ENCODE assay signal across 18 mouse cellular contexts in genomic region chr13:52339156-52339555, GRCm38 (mm10).
DNase-seq lines count a peak whose midpoint lies in the region; ATAC-seq and TF ChIP-seq lines count a peak whose summit lies in the region.
"Had no signal": no experiment of that assay in that cellular context is flagged by ENCODE, and none has a peak within 500 bp of the region (broad histone marks: within the 10 kb centered on the region; RNA-seq: fewer than 3 reads in every experiment).

No protein-coding gene starts in this region.

- no peak for TF ChIP-seq EP300 in stomach, postnatal 0 days (optimal IDR thresholded peaks at IDR 0.05)

- H3K4me2 ChIP-seq in lung, embryonic 14.5 days, result no peak overlapping the region
- no peak overlapping the region for H3K4me2 ChIP-seq in midbrain, embryonic 11.5 days
- no peak overlapping the region for H3K4me2 ChIP-seq in stomach, postnatal 0 days (replicated peaks; ENCODE audit: low read depth)
- H3K4me2 ChIP-seq: embryonic facial prominence, embryonic 12.5 days; heart, embryonic 11.5 days; limb, embryonic 15.5 days; stomach, embryonic 15.5 days had no signal

- H3K4me1 ChIP-seq in lung, embryonic 14.5 days (ENCODE audit: insufficient read depth), result no peaks in the 10 kb centered on the region
- H3K4me1 ChIP-seq in midbrain, embryonic 11.5 days (ENCODE audit: control insufficient read depth, insufficient read depth, low read length), result peaks cover 2% of the 10 kb centered on the region; the same call in 1 of the 2 replicates
- H3K4me1 ChIP-seq in stomach, postnatal 0 days (replicated peaks; ENCODE audit: control insufficient read depth, insufficient read depth), result no peaks in the 10 kb centered on the region
- no peaks in the 10 kb centered on the region for H3K4me1 ChIP-seq in kidney, adult 2 months (ENCODE audit: control insufficient read depth, insufficient read depth, low read length)
- H3K4me1 ChIP-seq: limb, embryonic 15.5 days; stomach, embryonic 15.5 days had no signal

- H3K27me3 ChIP-seq in lung, embryonic 14.5 days (ENCODE audit: insufficient read depth, low read length), result no peaks in the 10 kb centered on the region
- H3K27me3 ChIP-seq in midbrain, embryonic 11.5 days (ENCODE audit: control insufficient read depth, insufficient read depth, low read length), result no peaks in the 10 kb centered on the region
- H3K27me3 ChIP-seq in stomach, postnatal 0 days (ENCODE audit: control insufficient read depth, insufficient read depth, low read length), result no peaks in the 10 kb centered on the region
- H3K27me3 ChIP-seq in kidney, adult 2 months (replicated peaks; ENCODE audit: control insufficient read depth, insufficient read depth, low read length), result no peaks in the 10 kb centered on the region; the same call in 1 of the 2 replicates
- H3K27me3 ChIP-seq: CH12.LX; embryonic facial prominence, embryonic 12.5 days; limb, embryonic 15.5 days; stomach, embryonic 15.5 days had no signal

- H3K36me3 ChIP-seq in lung, embryonic 14.5 days (ENCODE audit: insufficient read depth), result no peaks in the 10 kb centered on the region
- no peaks in the 10 kb centered on the region for H3K36me3 ChIP-seq in midbrain, embryonic 11.5 days (ENCODE audit: control insufficient read depth, insufficient read depth, low read length)
- no peaks in the 10 kb centered on the region for H3K36me3 ChIP-seq in stomach, postnatal 0 days (ENCODE audit: control insufficient read depth, insufficient read depth, low read length)
- H3K36me3 ChIP-seq in kidney, adult 2 months (ENCODE audit: control insufficient read depth, insufficient read depth, low read length), result no peaks in the 10 kb centered on the region
- H3K36me3 ChIP-seq: embryonic facial prominence, embryonic 12.5 days; limb, embryonic 15.5 days; stomach, embryonic 15.5 days had no signal

- peak; percentile 9 for DNase-seq in lung, embryonic 14.5 days
- no peak for DNase-seq in lung, postnatal 14 days
- DNase-seq in brain, embryonic 14.5 days (ENCODE audit: low read depth), result peak; percentile 53
- DNase-seq in midbrain, embryonic 11.5 days (ENCODE audit: low spot score, missing footprints), result no peak
- DNase-seq in stomach, postnatal 0 days (ENCODE audit: low spot score), result peak; percentile 42
- DNase-seq in urinary bladder, postnatal 25 days (ENCODE audit: low spot score), result no peak
- DNase-seq in kidney, adult 2 months, result no peak
- DNase-seq: cerebellum, adult 18-20 months; gastrocnemius, adult 2 months; kidney, postnatal 25 days; lung, postnatal 36 days; right cerebral cortex, postnatal 4 days had no signal

- WGBS in lung, embryonic 14.5 days, result 45% methylated on average over 10 of the region's 10 CpGs
- WGBS in midbrain, embryonic 11.5 days, result 56% methylated on average over 10 of the region's 10 CpGs
- WGBS in stomach, postnatal 0 days, result 48% methylated on average over 10 of the region's 10 CpGs
- WGBS in kidney, adult 2 months, result 54% methylated on average over 10 of the region's 10 CpGs

- H3K9ac ChIP-seq in lung, embryonic 14.5 days, result no peak overlapping the region
- H3K9ac ChIP-seq in midbrain, embryonic 11.5 days (ENCODE audit: low read length), result no peak overlapping the region
- H3K9ac ChIP-seq in stomach, postnatal 0 days (ENCODE audit: low read length), result no peak overlapping the region
- H3K9ac ChIP-seq: embryonic facial prominence, embryonic 12.5 days; limb, embryonic 15.5 days; stomach, embryonic 15.5 days had no signal

- no peak for TF ChIP-seq POLR2A in brain, embryonic 14.5 days (IDR thresholded peaks at IDR 0.05; ENCODE audit: borderline replicate concordance, extremely low read depth, insufficient read depth, insufficient read length, poor library complexity, severe bottlenecking)
- no peak for TF ChIP-seq POLR2A in kidney, adult 2 months (IDR thresholded peaks at IDR 0.05; ENCODE audit: low read depth, low read length)

- no peaks in the 10 kb centered on the region for H3K9me3 ChIP-seq in lung, embryonic 14.5 days (ENCODE audit: low read depth, low read length)
- no peaks in the 10 kb centered on the region for H3K9me3 ChIP-seq in midbrain, embryonic 11.5 days (ENCODE audit: control insufficient read depth, low read length)
- H3K9me3 ChIP-seq in stomach, postnatal 0 days (ENCODE audit: control insufficient read depth, low read length), result no peaks in the 10 kb centered on the region
- H3K9me3 ChIP-seq: embryonic facial prominence, embryonic 12.5 days; limb, embryonic 15.5 days; stomach, embryonic 15.5 days had no signal

- TF ChIP-seq CTCF in lung, embryonic 14.5 days (IDR thresholded peaks at IDR 0.05; ENCODE audit: low read depth), result no peak
- TF ChIP-seq CTCF in brain, embryonic 14.5 days (IDR thresholded peaks at IDR 0.05; ENCODE audit: borderline replicate concordance, extremely low read depth, insufficient read depth, insufficient read length), result no peak
- TF ChIP-seq CTCF in stomach, postnatal 0 days (IDR thresholded peaks at IDR 0.05; ENCODE audit: low read depth), result no peak
- TF ChIP-seq CTCF in kidney, adult 2 months (conservative IDR thresholded peaks at IDR 0.05; ENCODE audit: insufficient read depth, insufficient read length, low read depth, low read length), result no peak

- H3K4me3 ChIP-seq in lung, embryonic 14.5 days (ENCODE audit: low read depth, low read length), result no peak overlapping the region
- no peak overlapping the region for H3K4me3 ChIP-seq in midbrain, embryonic 11.5 days (ENCODE audit: low read depth, low read length)
- no peak overlapping the region for H3K4me3 ChIP-seq in stomach, postnatal 0 days (ENCODE audit: low read depth, low read length)
- H3K4me3 ChIP-seq in kidney, adult 2 months (ENCODE audit: insufficient read depth, low read depth, low read length), result no peak overlapping the region
- H3K4me3 ChIP-seq: embryonic facial prominence, embryonic 12.5 days; gastrocnemius, adult 2 months; limb, embryonic 15.5 days; stomach, embryonic 15.5 days had no signal

- no peak overlapping the region for H3K27ac ChIP-seq in lung, embryonic 14.5 days (ENCODE audit: low read depth)
- H3K27ac ChIP-seq in midbrain, embryonic 11.5 days (ENCODE audit: low read depth, low read length), result no peak overlapping the region
- H3K27ac ChIP-seq in stomach, postnatal 0 days (replicated peaks), result no peak overlapping the region
- no peak overlapping the region for H3K27ac ChIP-seq in kidney, adult 2 months (ENCODE audit: insufficient read depth, low read depth, low read length)
- H3K27ac ChIP-seq: embryonic facial prominence, embryonic 12.5 days; gastrocnemius, adult 2 months; limb, embryonic 15.5 days; stomach, embryonic 15.5 days had no signal

- ATAC-seq in lung, embryonic 14.5 days (ENCODE audit: insufficient read depth), result no peak
- peak; percentile 71; the same call in 1 of the 2 replicates for ATAC-seq in midbrain, embryonic 11.5 days (ENCODE audit: low FRiP score)
- ATAC-seq in stomach, postnatal 0 days (ENCODE audit: low FRiP score, low TSS enrichment), result peak; percentile 90
- ATAC-seq: Patski had no signal

Comparison
In these comparisons a context has a peak if more than half of its experiments do, and no peak if none do; other contexts are left out.
1. DNase-seq: peak in lung, embryonic 14.5 days (single experiment), brain, embryonic 14.5 days (single experiment) and stomach, postnatal 0 days (single experiment); none in lung, postnatal 14 days (single experiment), midbrain, embryonic 11.5 days (single experiment), urinary bladder, postnatal 25 days (single experiment) and kidney, adult 2 months (single experiment).